Mouse (Mus musculus): Measurements from ENCODE around the gene Ak5.

DNA sequence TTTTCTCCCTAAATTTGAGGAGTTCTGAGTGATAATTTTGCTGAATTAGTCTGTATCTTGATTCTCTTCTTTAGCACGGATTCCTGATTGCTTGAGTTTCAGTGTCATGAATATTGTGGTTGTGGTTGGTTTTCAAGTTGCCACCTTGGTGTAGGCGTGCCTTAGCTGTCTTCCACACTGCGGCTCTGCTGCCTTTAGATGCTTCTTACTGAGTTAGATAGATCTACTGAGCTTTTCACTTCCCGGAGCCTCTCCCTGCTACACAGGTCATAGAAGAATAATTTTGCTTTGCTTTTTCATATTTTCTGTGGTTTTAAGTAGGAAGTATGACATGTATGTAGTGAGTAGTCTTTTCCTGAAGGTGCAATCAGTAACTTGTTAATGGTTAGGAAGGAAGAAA lies 225.4 kb downstream of the Ak5 start:
- no peak for TF ChIP-seq MYOD1 (IDR thresholded peaks at IDR 0.05; ENCODE audit: control insufficient read depth, insufficient read length, low read depth)
- no peak for TF ChIP-seq USF1 (IDR thresholded peaks at IDR 0.05; ENCODE audit: low read depth)
- no peak for TF ChIP-seq CTCF (IDR thresholded peaks at IDR 0.05; ENCODE audit: control insufficient read depth, insufficient read depth, insufficient read length)
